Mouse (Mus musculus) liver, embryonic 18 days (tissue): ENCODE data around the gene Olfr1366. TPM values are rescaled to one million over a fixed set of nuclear protein-coding genes. Genes with fewer than 3 reads are reported as not detected.

Experiments
- polyA plus RNA-seq: library from polyadenylated mRNA; depleted of rRNA; stranded (reverse); fragments of >200 nt; gene quantifications from 2 replicates; pipeline ENCODE4 v1.2.3, GENCODE M21; 2012; rRNA removed

Olfr1366 gene
- polyA plus RNA-seq = not detected in 2 replicates

GRCm38 (mm10) chr13:21542708-21543107, at the start of gene Olfr1366:
Gene Olfr1366, minus strand, starts transcription at chr13:21542808.

GRCm38 (mm10) chr13:21581659-21582058, 39.1 kb upstream of the Olfr1366 start, which contains the start of gene Olfr1364:
Gene Olfr1364, minus strand, starts transcription at chr13:21581759.

GRCm38 (mm10) chr13:21559793-21560192, 17.2 kb upstream of the Olfr1366 start, which contains the start of gene Olfr1535:
Gene Olfr1535, minus strand, starts transcription at chr13:21559893.

GRCm38 (mm10) chr13:21530781-21531201, 11.8 kb downstream of the Olfr1366 start, which contains the start of gene Zkscan8:
Gene Zkscan8, minus strand, starts transcription at chr13:21531120.

GRCm38 (mm10) chr13:21501182-21501581, 41.4 kb downstream of the Olfr1366 start, which contains the start of gene Gm11273:
Gene Gm11273, minus strand, starts transcription at chr13:21501418.

GRCm38 (mm10) chr13:21495080-21495479, 47.5 kb downstream of the Olfr1366 start, which contains the start of gene AK157302:
Gene AK157302, plus strand, starts transcription at chr13:21495223.

Other genes starting within 250 kb of the Olfr1366 start
- gene Gpx6, start 230.7 kb downstream of the Olfr1366 start, polyA plus RNA-seq = not detected in 2 replicates
- not detected in 2 replicates for gene Olfr1367, start 195.9 kb downstream of the Olfr1366 start, polyA plus RNA-seq
- gene Zscan12, start 180.0 kb downstream of the Olfr1366 start, polyA plus RNA-seq = 2.2 and 2.4 TPM in 2 replicates
- 29.4 and 29.5 TPM in 2 replicates for gene Zkscan3, start 140.1 kb downstream of the Olfr1366 start, polyA plus RNA-seq
- 0.76 and 0.79 TPM in 2 replicates for gene Pgbd1, start 101.8 kb downstream of the Olfr1366 start, polyA plus RNA-seq
- gene Zscan26, start 89.1 kb downstream of the Olfr1366 start, polyA plus RNA-seq = 22.7 and 24.7 TPM in 2 replicates
- 0.24 and 0.43 TPM in 2 replicates for gene Nkapl, start 74.3 kb downstream of the Olfr1366 start, polyA plus RNA-seq
- 0.22 and 0.26 TPM in 2 replicates for gene Zkscan4, start 63.9 kb downstream of the Olfr1366 start, polyA plus RNA-seq
- gene Gm10065, start 63.4 kb downstream of the Olfr1366 start, polyA plus RNA-seq = not detected in 2 replicates
- gene AK157302, start 47.6 kb downstream of the Olfr1366 start, polyA plus RNA-seq = 0.34 and 0.50 TPM in 2 replicates
- gene Gm11273, start 41.4 kb downstream of the Olfr1366 start, polyA plus RNA-seq = 5.1 and 11.2 TPM in 2 replicates
- gene Zkscan8, start 11.7 kb downstream of the Olfr1366 start, polyA plus RNA-seq = 2.0 and 2.3 TPM in 2 replicates
- gene Olfr1535, start 17.1 kb upstream of the Olfr1366 start, polyA plus RNA-seq = not detected in 2 replicates
- not detected in 2 replicates for gene Olfr1364, start 39.0 kb upstream of the Olfr1366 start, polyA plus RNA-seq
- not detected in 2 replicates for gene Olfr1362, start 71.2 kb upstream of the Olfr1366 start, polyA plus RNA-seq
- gene Olfr11, start 99.7 kb upstream of the Olfr1366 start, polyA plus RNA-seq = not detected in 2 replicates
- not detected in 2 replicates for gene Olfr1361, start 120.6 kb upstream of the Olfr1366 start, polyA plus RNA-seq
- not detected in 2 replicates for gene Olfr1360, start 134.6 kb upstream of the Olfr1366 start, polyA plus RNA-seq
- gene Olfr1359, start 155.3 kb upstream of the Olfr1366 start, polyA plus RNA-seq = not detected in 2 replicates
- 5.9 and 7.6 TPM in 2 replicates for gene Hist1h2bl, start 173.3 kb upstream of the Olfr1366 start, polyA plus RNA-seq
- gene Hist1h2ai, start 173.6 kb upstream of the Olfr1366 start, polyA plus RNA-seq = 1.9 and 2.8 TPM in 2 replicates
- 11.5 and 11.6 TPM in 2 replicates for gene Hist1h3h, start 174.9 kb upstream of the Olfr1366 start, polyA plus RNA-seq
- gene Hist1h2bm, start 179.2 kb upstream of the Olfr1366 start, polyA plus RNA-seq = 4.9 and 7.3 TPM in 2 replicates
- 9.1 and 9.2 TPM in 2 replicates for gene Hist1h4j, start 192.3 kb upstream of the Olfr1366 start, polyA plus RNA-seq
- 14.1 and 22.0 TPM in 2 replicates for gene Hist1h4k, start 207.7 kb upstream of the Olfr1366 start, polyA plus RNA-seq
- gene Hist1h2ak, start 211.0 kb upstream of the Olfr1366 start, polyA plus RNA-seq = 17.2 and 18.2 TPM in 2 replicates
- gene Hist1h2bn, start 211.3 kb upstream of the Olfr1366 start, polyA plus RNA-seq = 10.0 and 14.8 TPM in 2 replicates
- 3.8 and 4.1 TPM in 2 replicates for gene Hist1h1b, start 237.8 kb upstream of the Olfr1366 start, polyA plus RNA-seq
- 13.4 and 17.5 TPM in 2 replicates for gene Hist1h3i, start 240.6 kb upstream of the Olfr1366 start, polyA plus RNA-seq
- gene Hist1h2an, start 244.4 kb upstream of the Olfr1366 start, polyA plus RNA-seq = 3.5 and 4.0 TPM in 2 replicates
- 1.2 and 2.5 TPM in 2 replicates for gene Hist1h2bp, start 244.7 kb upstream of the Olfr1366 start, polyA plus RNA-seq